In the genomic region with DNA sequence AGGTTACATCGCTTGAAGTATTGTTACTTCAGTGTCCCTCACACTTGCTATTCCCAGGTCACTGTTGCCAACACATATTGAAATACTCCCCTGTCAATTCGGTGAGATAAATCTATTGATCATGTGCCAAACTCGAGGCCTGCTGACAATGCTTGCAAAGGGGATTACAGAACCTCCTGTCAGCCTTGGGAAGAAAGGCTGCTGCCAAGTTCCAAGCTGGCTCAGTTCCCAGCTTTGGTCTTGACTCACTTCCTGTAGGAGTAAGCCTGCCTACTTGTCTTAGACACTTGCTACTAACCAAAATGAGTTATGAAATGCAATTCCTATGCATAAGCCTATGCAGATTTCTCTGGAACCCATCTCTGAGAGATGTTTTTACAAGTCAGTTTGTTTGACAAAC, we compare ENCODE assay signal across 9 mouse cellular contexts. TPM values are rescaled to one million over a fixed set of nuclear protein-coding genes. Genes with fewer than 3 reads are reported as not detected.
DNase-seq lines count a peak whose midpoint lies in the region; ATAC-seq and TF ChIP-seq lines count a peak whose summit lies in the region.
"Had no signal": no experiment of that assay in that cellular context is flagged by ENCODE, and none has a peak within 500 bp of the region (broad histone marks: within the 10 kb centered on the region; RNA-seq: fewer than 3 reads in every experiment).

No protein-coding gene starts in this region.

- H3K4me1 ChIP-seq in intestine, embryonic 14.5 days (replicated peaks; ENCODE audit: control insufficient read depth, insufficient read depth, low read length) = peaks cover 8% of the 10 kb centered on the region; the same call in 1 of the 2 replicates
- H3K4me1 ChIP-seq in intestine, postnatal 0 days (replicated peaks; ENCODE audit: control insufficient read depth, insufficient read depth, low read length) = no peaks in the 10 kb centered on the region
- peaks cover 16% of the 10 kb centered on the region; the same call in 1 of the 2 replicates for H3K4me1 ChIP-seq in hindbrain, postnatal 0 days (ENCODE audit: insufficient read depth, low read length)

- H3K9me3 ChIP-seq in intestine, embryonic 14.5 days (ENCODE audit: control insufficient read depth, low read length) = no peaks in the 10 kb centered on the region
- H3K9me3 ChIP-seq in intestine, postnatal 0 days (ENCODE audit: control insufficient read depth) = no peaks in the 10 kb centered on the region
- no peaks in the 10 kb centered on the region for H3K9me3 ChIP-seq in hindbrain, postnatal 0 days (ENCODE audit: low read length)

- intact Hi-C loops in left cerebral cortex, postnatal 14 days (cut with DNase I) = no loop called here

- H3K9ac ChIP-seq in intestine, embryonic 14.5 days (ENCODE audit: low read length) = no peak overlapping the region
- no peak overlapping the region for H3K9ac ChIP-seq in intestine, postnatal 0 days (ENCODE audit: low read depth, low read length)
- no peak overlapping the region for H3K9ac ChIP-seq in hindbrain, postnatal 0 days (replicated peaks; ENCODE audit: low read length)

- no peak overlapping the region for H3K4me2 ChIP-seq in intestine, embryonic 14.5 days (ENCODE audit: low read length)
- H3K4me2 ChIP-seq in intestine, postnatal 0 days (replicated peaks; ENCODE audit: low read depth) = no peak overlapping the region
- 0 out of 2 replicates have a peak overlapping the region, but pooled peaks have one; percentile 13 for H3K4me2 ChIP-seq in hindbrain, postnatal 0 days (ENCODE audit: low read depth, low read length)

- 33% methylated on average over 3 of the region's 3 CpGs for WGBS in intestine, embryonic 14.5 days
- WGBS in intestine, postnatal 0 days = 20% methylated on average over 3 of the region's 3 CpGs
- 18% methylated on average over 3 of the region's 3 CpGs for WGBS in hindbrain, postnatal 0 days

- no peak for TF ChIP-seq POLR2A in brain, embryonic 14.5 days (IDR thresholded peaks at IDR 0.05; ENCODE audit: borderline replicate concordance, extremely low read depth, insufficient read depth, insufficient read length, poor library complexity, severe bottlenecking)

- no peak overlapping the region for H3K4me3 ChIP-seq in intestine, embryonic 14.5 days (ENCODE audit: low read depth, low read length)
- no peak overlapping the region for H3K4me3 ChIP-seq in intestine, postnatal 0 days (ENCODE audit: low read depth, low read length)
- H3K4me3 ChIP-seq in hindbrain, postnatal 0 days (ENCODE audit: low read length) = no peak overlapping the region

- ATAC-seq in intestine, embryonic 14.5 days (replicated peaks; ENCODE audit: low FRiP score, low TSS enrichment, low read depth) = no peak
- no peak for ATAC-seq in intestine, postnatal 0 days
- ATAC-seq in hindbrain, postnatal 0 days = peak; percentile 76

- peaks cover 41% of the 10 kb centered on the region for H3K27me3 ChIP-seq in intestine, embryonic 14.5 days (replicated peaks; ENCODE audit: control insufficient read depth, insufficient read depth, low read length)
- peaks cover 28% of the 10 kb centered on the region for H3K27me3 ChIP-seq in intestine, postnatal 0 days (replicated peaks; ENCODE audit: control insufficient read depth, insufficient read depth, low read length)
- H3K27me3 ChIP-seq in hindbrain, postnatal 0 days (ENCODE audit: insufficient read depth, low read length) = peaks cover 12% of the 10 kb centered on the region; the same call in 1 of the 2 replicates

- no peak overlapping the region for H3K27ac ChIP-seq in intestine, embryonic 14.5 days (ENCODE audit: low read depth)
- no peak overlapping the region for H3K27ac ChIP-seq in intestine, postnatal 0 days (ENCODE audit: low read depth, low read length)
- no peak overlapping the region for H3K27ac ChIP-seq in hindbrain, postnatal 0 days

- TF ChIP-seq CTCF in intestine, postnatal 0 days (IDR thresholded peaks at IDR 0.05; ENCODE audit: low read depth) = no peak
- no peak for TF ChIP-seq CTCF in brain, embryonic 14.5 days (IDR thresholded peaks at IDR 0.05; ENCODE audit: borderline replicate concordance, extremely low read depth, insufficient read depth, insufficient read length)
- TF ChIP-seq CTCF in hindbrain, postnatal 0 days (IDR thresholded peaks at IDR 0.05; ENCODE audit: low read depth) = no peak

- DNase-seq in intestine, embryonic 14.5 days (ENCODE audit: low spot score) = peak; percentile 60
- DNase-seq in brain, embryonic 14.5 days (ENCODE audit: low read depth) = peak; percentile 98
- peak; percentile 78 to 87 for DNase-seq in frontal cortex, postnatal 36 days (ENCODE audit: low spot score in 2 of 2)
- peak; percentile 95 for DNase-seq in hindbrain, postnatal 0 days (ENCODE audit: low spot score)
- peak; percentile 86 to 92 for DNase-seq in left cerebral cortex, postnatal 14 days (ENCODE audit: low spot score in 2 of 2)
- DNase-seq in right cerebral cortex, adult 18-20 months = peak; percentile 86
- DNase-seq in spleen, adult 18-20 months = no peak

- H3K36me3 ChIP-seq in intestine, embryonic 14.5 days (ENCODE audit: control insufficient read depth, insufficient read depth, low read length) = no peaks in the 10 kb centered on the region
- H3K36me3 ChIP-seq in intestine, postnatal 0 days (ENCODE audit: control insufficient read depth, insufficient read depth) = no peaks in the 10 kb centered on the region
- no peaks in the 10 kb centered on the region for H3K36me3 ChIP-seq in hindbrain, postnatal 0 days (ENCODE audit: insufficient read depth, low read length)

RNA-seq across cellular contexts. Expression of a gene that starts 4.2 kb away (rescaled TPM):
- polyA plus RNA-seq in intestine, embryonic 14.5 days (2014; fragmentation: Nextera tagmentation; extraction: Ambion mirVana) = not detected in 2 replicates
- not detected in 2 replicates for polyA plus RNA-seq in intestine, postnatal 0 days (2015; fragmentation: Nextera tagmentation; extraction: Ambion mirVana)
- polyA plus RNA-seq in brain, embryonic 14.5 days (2012; rRNA removed) = 1.1 and 1.2 TPM in 2 replicates
- total RNA-seq in hindbrain, postnatal 0 days (2014; rRNA removed) = 7.3 and 9.7 TPM in 2 replicates
- 0.18 and 0.44 TPM in 2 replicates for polyA plus RNA-seq in hindbrain, postnatal 0 days (2015; fragmentation: Nextera tagmentation; extraction: Ambion mirVana)
- total RNA-seq in left cerebral cortex, postnatal 14 days (2021) = under 1 TPM in 1 of 2 experiments, not detected in 1; 0.27 TPM
- polyA plus RNA-seq: small intestine, adult 2 months had no signal

Comparison
In these comparisons a context has a peak if more than half of its experiments do, and no peak if none do; other contexts are left out.
1. DNase-seq: peak in intestine, embryonic 14.5 days (single experiment), brain, embryonic 14.5 days (single experiment), frontal cortex, postnatal 36 days (2 of 2), hindbrain, postnatal 0 days (single experiment), left cerebral cortex, postnatal 14 days (2 of 2) and right cerebral cortex, adult 18-20 months (single experiment); none in spleen, adult 18-20 months (0 of 2).